Mouse (Mus musculus): ENCODE measurements around the gene Il6ra.

Il6ra gene

GRCm38 (mm10) chr3:89848083-89848482 lies 64.9 kb downstream of the Il6ra start:
- DNase-seq (ENCODE audit: low spot score in 2 of 2) = no peak

GRCm38 (mm10) chr3:89847596-89847995 lies 65.4 kb downstream of the Il6ra start:
- DNase-seq (ENCODE audit: low spot score in 2 of 2) = no peak

- no peak for DNase-seq (ENCODE audit: low spot score in 2 of 2)
These were observed 65.9 kb downstream of the Il6ra start for GRCm38 (mm10) chr3:89847126-89847525.

GRCm38 (mm10) chr3:89845814-89846213 lies 67.2 kb downstream of the Il6ra start:
- no peak for DNase-seq (ENCODE audit: low spot score in 2 of 2)

- no peak for DNase-seq (ENCODE audit: low spot score in 2 of 2)
These were observed 69.8 kb downstream of the Il6ra start for GRCm38 (mm10) chr3:89843148-89843547.

GRCm38 (mm10) chr3:89842258-89842657 lies 70.7 kb downstream of the Il6ra start:
- no peak for DNase-seq (ENCODE audit: low spot score in 2 of 2)

- no peak for DNase-seq (ENCODE audit: low spot score in 2 of 2)
These were observed 77.6 kb downstream of the Il6ra start for GRCm38 (mm10) chr3:89835362-89835761.

GRCm38 (mm10) chr3:89830815-89831591 lies 82.0 kb downstream of the Il6ra start, which contains the start of gene She:
Gene She (plus strand): TSS chr3:89831370.
- DNase-seq (ENCODE audit: low spot score in 2 of 2) = no peak

- DNase-seq (ENCODE audit: low spot score in 2 of 2) = no peak
These were observed 86.7 kb downstream of the Il6ra start for GRCm38 (mm10) chr3:89826295-89826694.

GRCm38 (mm10) chr3:89823594-89823993 lies 89.4 kb downstream of the Il6ra start:
- no peak for DNase-seq (ENCODE audit: low spot score in 2 of 2)

GRCm38 (mm10) chr3:89821548-89822480 lies 91.2 kb downstream of the Il6ra start:
- DNase-seq (ENCODE audit: low spot score in 2 of 2) = no peak

GRCm38 (mm10) chr3:89821096-89821513 lies 91.9 kb downstream of the Il6ra start:
- no peak for DNase-seq (ENCODE audit: low spot score in 2 of 2)

- no peak for DNase-seq (ENCODE audit: low spot score in 2 of 2)
These were observed 92.5 kb downstream of the Il6ra start for GRCm38 (mm10) chr3:89820311-89821095.

GRCm38 (mm10) chr3:89819897-89820296 lies 93.1 kb downstream of the Il6ra start:
- DNase-seq (ENCODE audit: low spot score in 2 of 2) = no peak

- no peak for DNase-seq (ENCODE audit: low spot score in 2 of 2)
These were observed 94.4 kb downstream of the Il6ra start for GRCm38 (mm10) chr3:89818605-89819004.

GRCm38 (mm10) chr3:89817056-89817455 lies 95.9 kb downstream of the Il6ra start:
- no peak for DNase-seq (ENCODE audit: low spot score in 2 of 2)
